Mouse (Mus musculus) heart, postnatal 0 days (tissue): Measurements from ENCODE around the gene Slc24a3.

Experiments
- CTCF ChIP-seq: IDR thresholded peaks from 2 replicates; pipeline ENCODE4 v1.5.1; 2016; ENCODE audit warnings: antibody characterized with exemption, control low read depth, low read depth
- EP300 ChIP-seq: IDR thresholded peaks from 2 replicates; pipeline ENCODE4 v1.6.1; 2016; ENCODE audit warnings: antibody characterized with exemption, low read depth

DNA sequence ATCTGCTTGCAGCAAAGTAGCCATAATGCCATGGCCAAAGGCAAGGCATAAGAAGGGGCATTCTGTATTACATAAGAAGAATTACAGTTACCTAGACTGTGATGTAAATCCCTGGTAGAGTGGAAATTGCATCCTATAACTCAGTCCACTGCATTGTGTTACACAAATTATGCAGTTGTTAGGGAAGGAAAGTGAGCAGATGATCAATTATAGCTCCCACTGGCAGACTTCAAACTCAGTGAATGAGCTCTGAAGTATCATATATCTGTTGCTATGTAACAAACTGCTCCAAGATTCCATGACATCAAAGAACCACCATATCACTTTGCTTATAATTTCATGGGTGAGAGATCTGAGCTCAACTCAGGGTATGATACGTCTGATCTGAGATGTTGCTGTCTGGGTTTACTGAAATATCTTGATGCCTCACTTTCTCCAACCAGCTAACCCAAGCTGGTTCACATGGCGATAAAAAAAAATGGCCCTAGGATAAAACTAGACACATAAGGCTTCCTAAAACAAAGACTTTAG lies 387.2 kb downstream of the Slc24a3 start:
- no peak for TF ChIP-seq CTCF
- TF ChIP-seq EP300: no peak
